Mouse (Mus musculus): Measurements from ENCODE around the gene Icam2. TPM values are rescaled to one million over a fixed set of nuclear protein-coding genes. Genes with fewer than 3 reads are reported as not detected.

Gene Icam2
- polyA plus RNA-seq, 1 experiment from 2014 or later, result 38.1 TPM

DNA sequence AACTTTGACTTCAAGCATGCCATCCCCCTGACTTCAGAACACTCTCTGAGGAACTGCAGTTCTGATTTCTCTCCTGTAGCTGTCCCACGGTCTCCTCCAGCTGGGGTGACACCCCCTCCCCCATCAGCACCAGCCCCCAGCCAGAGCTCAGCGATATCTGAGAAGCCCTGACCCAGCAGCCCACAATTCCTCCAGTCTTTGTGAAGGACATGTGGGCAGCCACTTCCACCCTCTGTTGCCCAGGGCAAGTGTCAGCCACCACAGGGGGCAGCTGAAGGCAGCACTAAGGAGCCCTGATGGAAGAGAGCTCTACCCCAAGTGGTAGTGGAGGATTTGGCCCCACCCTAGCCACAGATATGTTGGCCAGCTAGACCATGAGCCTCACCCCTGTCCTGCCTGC, 53.8 kb downstream of the Icam2 start:
- H3K27ac ChIP-seq, result no peak overlapping the region
- no peak for ATAC-seq
- 15% methylated on average over 2 of the region's 2 CpGs for WGBS

DNA sequence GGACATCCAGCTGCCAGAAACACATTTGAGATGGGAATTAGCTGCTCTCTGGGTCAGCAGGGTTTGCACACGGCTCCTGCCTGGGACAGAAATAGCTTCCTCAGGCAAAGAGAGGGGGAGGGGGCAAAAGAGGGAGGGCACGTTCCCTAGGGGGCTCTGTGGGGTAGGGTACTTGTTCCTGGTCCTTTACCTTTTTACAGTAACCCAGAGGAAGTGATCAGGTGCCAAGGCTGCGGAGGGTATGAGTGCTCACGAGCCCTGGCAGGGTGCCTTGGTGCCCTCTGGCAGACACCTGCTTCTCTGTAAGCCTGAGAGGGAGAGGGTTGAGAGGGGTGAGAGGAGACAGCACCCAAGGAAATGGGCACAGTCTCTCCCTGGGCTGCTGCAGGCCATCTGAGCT, 55.4 kb downstream of the Icam2 start:
- H3K9ac ChIP-seq, result no peak overlapping the region
- H3K4me3 ChIP-seq (replicated peaks), result no peak overlapping the region
- H3K4me2 ChIP-seq (replicated peaks), result no peak overlapping the region
- no peaks in the 10 kb centered on the region for H3K9me3 ChIP-seq
- H3K4me1 ChIP-seq (replicated peaks), result no peaks in the 10 kb centered on the region
- H3K36me3 ChIP-seq, result no peaks in the 10 kb centered on the region
- no peak overlapping the region for H3K27ac ChIP-seq
- no peaks in the 10 kb centered on the region for H3K27me3 ChIP-seq (replicated peaks)
- ATAC-seq, result no peak
- 53% methylated on average over 4 of the region's 4 CpGs for WGBS

More for the DNA sequence above, 53.8 kb downstream of the Icam2 start:
- H3K9ac ChIP-seq, result no peak overlapping the region
- no peak overlapping the region for H3K4me3 ChIP-seq (replicated peaks)
- H3K4me2 ChIP-seq (replicated peaks), result no peak overlapping the region
- no peaks in the 10 kb centered on the region for H3K27me3 ChIP-seq (replicated peaks)
- no peaks in the 10 kb centered on the region for H3K9me3 ChIP-seq
- H3K4me1 ChIP-seq (replicated peaks), result no peaks in the 10 kb centered on the region
- H3K36me3 ChIP-seq, result no peaks in the 10 kb centered on the region

DNA sequence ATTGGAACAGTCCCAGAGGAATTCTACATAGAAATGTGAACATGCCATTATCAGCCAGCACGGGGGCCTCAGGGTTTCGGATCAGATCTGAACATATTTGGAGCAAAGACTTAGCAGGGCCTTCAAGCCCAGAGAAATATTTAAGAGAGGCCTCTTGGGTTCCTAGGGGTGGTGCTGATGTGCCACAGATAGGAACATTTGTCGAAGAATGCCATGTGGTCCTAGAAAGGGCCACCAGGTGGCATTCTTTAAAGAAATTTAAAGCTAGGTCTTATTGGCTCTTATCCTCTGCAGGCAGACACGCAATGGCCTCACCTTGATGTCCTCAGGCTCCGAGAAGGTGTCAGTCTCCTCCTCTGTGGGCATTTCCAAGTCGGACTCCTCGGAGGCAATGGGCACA, 58.2 kb downstream of the Icam2 start:
- Histone ChIP-seq H3K9ac (no peak overlapping the region), H3K4me2 (replicated peaks) (no peak overlapping the region), H3K27me3 (replicated peaks) (no peaks in the 10 kb centered on the region), H3K4me3 (replicated peaks) (no peak overlapping the region), H3K27ac (no peak overlapping the region), H3K4me1 (replicated peaks) (0 out of 2 replicates have a peak, but pooled peaks cover 2% of the 10 kb centered on the region), H3K9me3 (no peaks in the 10 kb centered on the region), H3K36me3 (no peaks in the 10 kb centered on the region)
- WGBS, result 48% methylated on average over 7 of the region's 7 CpGs
- no peak for ATAC-seq

DNA sequence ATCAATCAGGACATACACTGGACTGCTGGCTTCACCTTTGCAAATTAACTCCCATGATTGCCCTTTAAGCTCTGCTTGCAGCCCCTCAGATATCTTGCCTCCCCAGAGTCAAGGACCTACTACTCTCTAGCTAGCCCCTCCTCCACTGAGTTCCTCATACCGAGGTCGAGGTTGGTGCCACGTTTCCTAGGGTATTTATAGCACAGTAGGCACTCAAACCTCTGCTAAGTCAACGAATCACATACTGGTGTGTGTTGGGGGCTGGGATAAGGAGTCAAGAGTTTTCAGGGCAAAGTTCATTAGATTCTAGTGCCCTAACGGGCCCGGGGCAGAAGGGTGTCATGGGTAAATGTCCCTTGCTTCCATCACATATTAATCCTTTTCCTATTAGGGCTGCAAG, 58.7 kb downstream of the Icam2 start:
- Histone ChIP-seq H3K4me2 (replicated peaks) (no peak overlapping the region), H3K27ac (no peak overlapping the region), H3K9ac (no peak overlapping the region), H3K36me3 (no peaks in the 10 kb centered on the region), H3K27me3 (replicated peaks) (no peaks in the 10 kb centered on the region), H3K9me3 (no peaks in the 10 kb centered on the region), H3K4me3 (replicated peaks) (no peak overlapping the region), H3K4me1 (replicated peaks) (0 out of 2 replicates have a peak, but pooled peaks cover 2% of the 10 kb centered on the region)
- ATAC-seq, result no peak
- 40% methylated on average over 6 of the region's 6 CpGs for WGBS

DNA sequence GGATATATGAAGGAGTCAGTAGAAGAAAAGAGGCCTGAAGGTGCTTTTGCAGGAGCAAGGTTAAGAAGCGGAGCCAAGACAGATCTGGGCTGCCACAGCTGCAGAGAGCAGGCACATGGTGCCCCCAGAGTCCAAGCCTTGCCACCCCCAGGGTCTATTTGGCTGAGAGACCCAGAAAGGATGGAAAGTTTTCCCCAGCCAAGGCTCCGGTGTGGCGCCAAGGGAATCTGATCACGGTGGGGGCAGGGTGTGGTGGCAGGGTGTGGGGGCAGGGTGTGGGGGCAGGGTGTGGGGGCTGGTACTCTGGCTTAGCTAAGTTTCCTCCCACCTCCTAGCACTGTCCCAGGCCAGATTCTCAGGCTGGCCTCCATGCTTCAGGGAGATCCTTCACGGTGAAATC, 59.4 kb downstream of the Icam2 start:
- ATAC-seq, result no peak; the same call in 1 of the 2 replicates
- 54% methylated on average over 5 of the region's 5 CpGs for WGBS
- no peak overlapping the region for H3K9ac ChIP-seq
- H3K4me3 ChIP-seq (replicated peaks), result no peak overlapping the region
- H3K27ac ChIP-seq, result no peak overlapping the region
- no peaks in the 10 kb centered on the region for H3K36me3 ChIP-seq
- H3K9me3 ChIP-seq, result no peaks in the 10 kb centered on the region
- no peaks in the 10 kb centered on the region for H3K27me3 ChIP-seq (replicated peaks)
- 0 out of 2 replicates have a peak, but pooled peaks cover 2% of the 10 kb centered on the region for H3K4me1 ChIP-seq (replicated peaks)
- H3K4me2 ChIP-seq (replicated peaks), result no peak overlapping the region

Other genes with a start within 250 kb of the Icam2 start
- gene Gm10840, start 227.2 kb downstream of the Icam2 start, polyA plus RNA-seq (2015; fragmentation: Nextera tagmentation; extraction: Ambion mirVana), result not detected in 2 replicates
- gene Limd2, start 227.2 kb downstream of the Icam2 start, polyA plus RNA-seq (2015; fragmentation: Nextera tagmentation; extraction: Ambion mirVana), result 94.0 and 108 TPM in 2 replicates
- 14.0 and 14.9 TPM in 2 replicates for gene Strada, start 185.9 kb downstream of the Icam2 start, polyA plus RNA-seq (2015; fragmentation: Nextera tagmentation; extraction: Ambion mirVana)
- 88.6 and 91.5 TPM in 2 replicates for gene Ccdc47, start 171.7 kb downstream of the Icam2 start, polyA plus RNA-seq (2015; fragmentation: Nextera tagmentation; extraction: Ambion mirVana)
- gene Ddx42, start 171.1 kb downstream of the Icam2 start, polyA plus RNA-seq (2015; fragmentation: Nextera tagmentation; extraction: Ambion mirVana), result 58.1 and 62.9 TPM in 2 replicates
- 52.5 and 56.3 TPM in 2 replicates for gene Ftsj3, start 132.0 kb downstream of the Icam2 start, polyA plus RNA-seq (2015; fragmentation: Nextera tagmentation; extraction: Ambion mirVana)
- 247 and 259 TPM in 2 replicates for gene Psmc5, start 131.9 kb downstream of the Icam2 start, polyA plus RNA-seq (2015; fragmentation: Nextera tagmentation; extraction: Ambion mirVana)
- 60.6 and 61.5 TPM in 2 replicates for gene Smarcd2, start 115.1 kb downstream of the Icam2 start, polyA plus RNA-seq (2015; fragmentation: Nextera tagmentation; extraction: Ambion mirVana)
- 0.31 and 0.33 TPM in 2 replicates for gene Tcam1, start 111.4 kb downstream of the Icam2 start, polyA plus RNA-seq (2015; fragmentation: Nextera tagmentation; extraction: Ambion mirVana)
- gene Gh, start 86.2 kb downstream of the Icam2 start, polyA plus RNA-seq (2015; fragmentation: Nextera tagmentation; extraction: Ambion mirVana), result not detected in 2 replicates
- gene Cd79b, start 73.3 kb downstream of the Icam2 start, polyA plus RNA-seq (2015; fragmentation: Nextera tagmentation; extraction: Ambion mirVana), result 2.9 and 3.0 TPM in 2 replicates
- 0.03 and 0.05 TPM in 2 replicates for gene Scn4a, start 34.8 kb downstream of the Icam2 start, polyA plus RNA-seq (2015; fragmentation: Nextera tagmentation; extraction: Ambion mirVana)
- gene Prr29, start 22.6 kb downstream of the Icam2 start, polyA plus RNA-seq (2015; fragmentation: Nextera tagmentation; extraction: Ambion mirVana), result 0.34 and 0.69 TPM in 2 replicates
- gene Ern1, start 99.8 kb upstream of the Icam2 start, polyA plus RNA-seq (2015; fragmentation: Nextera tagmentation; extraction: Ambion mirVana), result 4.8 and 5.8 TPM in 2 replicates
- gene Tex2, start 225.3 kb upstream of the Icam2 start, polyA plus RNA-seq (2015; fragmentation: Nextera tagmentation; extraction: Ambion mirVana), result 10.4 and 11.1 TPM in 2 replicates